Mouse (Mus musculus) forelimb bud, embryonic 11.5 days (tissue): ENCODE measurements around the gene Madd.

Source experiments
- DNase-seq: peaks from one replicate; pipeline ENCODE4 v3.0.0-alpha.2; 2012; ENCODE audit warnings: low read depth, low spot score

Madd gene

DNA sequence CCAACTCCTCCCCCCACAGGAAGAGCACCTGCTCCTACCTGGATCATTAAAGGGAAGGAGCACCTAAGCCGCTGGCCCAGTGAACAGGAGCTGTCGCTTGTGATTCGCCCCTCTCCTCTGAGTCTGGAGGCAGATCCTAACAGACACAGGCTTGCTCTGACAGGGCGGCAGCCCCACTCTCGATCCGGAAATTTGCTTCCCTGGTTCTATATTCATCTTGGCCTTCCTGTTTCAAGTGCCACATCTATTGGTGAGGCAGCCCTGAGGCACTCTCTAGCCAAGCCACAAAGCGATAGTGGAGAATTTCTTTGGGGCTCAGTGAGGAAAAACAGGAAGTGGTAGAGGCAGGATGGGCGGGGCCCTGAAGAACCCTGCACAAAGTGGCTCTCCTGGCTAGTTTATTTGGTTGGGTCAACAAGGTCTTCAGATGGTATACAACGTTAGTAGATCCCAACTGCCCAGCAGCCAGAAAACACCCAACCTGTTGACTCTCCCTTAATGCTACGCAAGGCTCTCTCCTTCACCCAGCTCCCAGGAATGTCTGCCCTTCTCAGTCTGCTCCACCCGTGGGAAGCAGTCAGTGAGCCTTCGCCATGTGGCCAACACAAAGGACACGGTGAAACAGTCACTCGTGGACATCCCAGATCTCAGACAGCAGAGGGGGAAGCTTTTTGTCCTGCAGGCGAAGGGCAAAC is at the start of gene Madd:
Gene Madd (minus strand): TSS at position 127 of the 695 bp plus-strand sequence.
- DNase-seq: no peak

DNA sequence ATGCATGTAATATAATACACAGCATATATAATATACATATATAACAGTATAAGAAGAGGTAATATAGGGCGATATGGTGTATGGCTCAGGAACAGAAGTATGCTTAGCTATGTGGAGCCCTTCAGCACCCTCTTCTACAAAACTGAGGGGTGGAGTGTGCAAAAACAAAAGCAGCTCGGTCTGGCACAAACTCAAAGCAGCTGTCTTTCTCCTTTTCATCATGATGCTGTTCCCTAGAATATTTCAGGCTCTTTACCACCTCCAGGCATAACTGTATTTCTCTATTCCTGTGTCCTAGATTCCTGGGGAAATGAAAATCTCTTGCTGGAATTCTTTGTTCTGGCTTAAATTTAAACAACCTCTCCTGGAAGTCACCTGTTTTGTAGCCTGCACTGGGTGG is 46.1 kb upstream of the Madd start:
- DNase-seq: no peak

DNA sequence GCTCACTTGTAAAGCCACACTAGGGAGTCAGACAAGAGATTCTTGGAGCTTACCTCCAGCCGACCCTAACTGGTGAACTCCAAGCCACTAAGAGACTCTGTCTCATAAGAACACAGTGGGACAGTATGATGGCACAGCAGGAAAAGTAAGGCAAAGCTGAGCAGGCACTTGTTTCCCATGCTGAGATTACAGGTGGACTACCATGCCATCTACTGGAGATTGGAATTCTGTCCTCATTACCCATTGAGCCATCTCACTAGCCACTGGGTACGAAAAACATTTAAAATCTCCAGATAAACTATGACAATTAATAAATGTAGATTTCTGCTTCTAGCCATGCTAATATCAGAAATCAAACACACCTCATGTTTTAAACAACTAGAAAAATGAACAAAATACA is 40.0 kb upstream of the Madd start:
- no peak for DNase-seq

- no peak for DNase-seq
Observed at GRCm38 (mm10) chr2:91220501-91220900, 36.9 kb upstream of the Madd start.

DNA sequence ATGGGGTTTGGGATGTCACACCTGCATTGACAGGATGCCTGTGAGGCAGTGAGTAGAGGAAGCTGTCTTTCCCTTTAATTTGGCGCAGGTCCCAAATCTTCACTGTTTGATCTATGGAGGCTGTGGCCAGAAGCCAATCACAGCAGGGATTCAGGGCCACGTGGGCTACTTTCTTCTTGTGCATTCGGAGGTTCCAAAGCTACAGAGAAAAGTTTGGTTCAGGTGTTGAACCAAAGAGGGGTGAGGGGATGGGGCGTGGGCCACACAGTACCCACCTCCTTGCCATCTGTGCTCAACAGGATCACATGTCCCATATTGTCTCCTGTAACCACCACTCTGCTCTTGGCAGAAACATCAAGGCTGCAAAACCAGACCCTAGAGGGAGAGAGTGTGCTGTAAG is 33.4 kb upstream of the Madd start:
- DNase-seq: no peak

DNA sequence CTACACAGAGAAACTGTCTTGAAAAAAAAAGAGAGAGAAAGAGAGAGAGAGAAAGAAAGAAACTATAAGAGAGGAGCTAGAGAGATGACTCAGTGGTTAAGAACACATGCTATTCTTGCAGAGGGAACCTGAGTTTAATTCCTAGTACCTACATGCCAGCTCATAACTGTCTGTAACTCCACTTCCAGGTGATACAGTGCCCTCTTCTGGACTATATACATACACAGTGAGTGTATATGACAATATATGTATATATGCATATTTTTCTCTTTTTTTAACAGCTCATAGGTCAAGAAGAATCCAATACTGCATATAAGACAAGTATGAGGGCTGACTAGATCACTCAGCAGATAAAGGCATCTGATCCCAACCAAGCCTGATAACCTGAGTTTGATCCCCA is 29.7 kb upstream of the Madd start:
- no peak for DNase-seq

DNA sequence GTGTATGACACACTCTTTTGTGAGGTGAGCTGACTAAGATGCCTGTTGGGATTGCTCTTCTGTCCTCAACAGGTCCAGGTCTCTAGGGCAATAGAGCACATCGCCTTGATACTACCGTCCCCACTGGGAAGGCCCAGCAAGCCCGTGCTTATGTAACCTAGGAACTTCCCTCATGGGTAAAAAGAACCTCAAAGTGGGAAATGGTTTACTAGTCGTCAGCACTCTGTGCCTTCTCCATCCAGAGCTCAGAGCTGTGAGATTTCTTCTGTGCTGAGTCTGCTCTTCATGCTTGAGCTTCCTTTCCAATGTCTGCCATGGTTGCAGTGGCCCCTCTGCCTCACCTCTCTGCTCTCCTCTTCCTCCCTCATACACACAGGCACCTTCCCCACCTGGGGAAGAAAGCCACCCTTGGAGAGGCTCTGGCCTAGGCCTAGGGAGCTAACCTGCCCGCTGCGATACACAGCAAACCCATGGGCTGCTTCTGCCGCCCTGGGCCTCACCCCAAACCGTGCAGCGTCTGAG is 22.7 kb upstream of the Madd start:
- DNase-seq: no peak

GRCm38 (mm10) chr2:91202972-91203656 is 19.5 kb upstream of the Madd start:
- no peak for DNase-seq

GRCm38 (mm10) chr2:91202222-91202971 is 18.8 kb upstream of the Madd start, which contains the start of the genes Nr1h3 and Acp2:
TSS of gene Nr1h3 (minus strand) at chr2:91202834.
TSS of gene Acp2 (plus strand) at chr2:91202885.
- peak; percentile 97 for DNase-seq

GRCm38 (mm10) chr2:91198888-91199287 is 15.3 kb upstream of the Madd start:
- DNase-seq: no peak

DNA sequence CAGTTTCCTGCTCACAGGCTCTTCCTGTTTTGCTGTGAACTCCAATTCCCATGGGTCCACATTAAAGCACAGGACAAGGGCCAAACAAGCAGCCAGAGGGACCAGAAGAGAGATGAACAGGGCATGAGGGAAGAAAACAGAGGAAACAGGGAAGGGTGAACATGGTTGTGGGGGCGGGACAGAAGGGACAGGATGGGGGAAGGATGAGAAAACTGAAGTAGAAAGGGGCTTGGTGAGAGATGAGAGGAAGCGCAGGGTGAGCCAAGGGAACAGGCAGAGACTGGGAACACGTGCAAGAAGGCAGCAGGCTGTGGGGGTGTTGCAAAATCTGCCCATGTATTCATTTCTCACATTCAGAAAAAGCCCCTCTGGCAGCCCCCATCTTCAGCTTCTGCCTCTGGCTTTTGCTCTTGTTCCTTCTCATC is 13.0 kb upstream of the Madd start:
- DNase-seq: no peak

GRCm38 (mm10) chr2:91194624-91195332 is 11.1 kb upstream of the Madd start:
- DNase-seq: peak; percentile 63

- DNase-seq: no peak
Observed at GRCm38 (mm10) chr2:91190501-91190900, 6.9 kb upstream of the Madd start.

- no peak for DNase-seq
Observed at GRCm38 (mm10) chr2:91187431-91187830, 3.8 kb upstream of the Madd start.

GRCm38 (mm10) chr2:91186208-91186607 is 2.6 kb upstream of the Madd start:
- no peak for DNase-seq

DNA sequence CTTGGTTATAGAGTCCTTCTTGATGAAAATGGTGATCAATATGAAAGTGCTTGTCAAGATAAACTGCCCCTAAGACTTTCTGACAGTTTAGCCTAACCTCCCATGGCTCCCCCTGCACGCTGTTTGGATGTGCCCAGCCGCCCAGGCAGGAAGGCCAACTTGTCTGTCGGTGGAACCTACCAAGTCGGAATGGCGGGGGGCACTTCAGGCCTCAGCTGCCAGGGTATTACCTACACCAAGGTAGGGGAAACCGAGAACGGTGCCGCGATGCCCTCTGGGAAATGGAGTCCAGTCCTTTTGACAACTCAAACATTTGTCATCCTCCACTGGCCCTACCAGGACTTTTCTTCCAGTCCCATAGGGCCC is 506 bp downstream of the Madd start:
- peak; percentile 96 for DNase-seq

DNA sequence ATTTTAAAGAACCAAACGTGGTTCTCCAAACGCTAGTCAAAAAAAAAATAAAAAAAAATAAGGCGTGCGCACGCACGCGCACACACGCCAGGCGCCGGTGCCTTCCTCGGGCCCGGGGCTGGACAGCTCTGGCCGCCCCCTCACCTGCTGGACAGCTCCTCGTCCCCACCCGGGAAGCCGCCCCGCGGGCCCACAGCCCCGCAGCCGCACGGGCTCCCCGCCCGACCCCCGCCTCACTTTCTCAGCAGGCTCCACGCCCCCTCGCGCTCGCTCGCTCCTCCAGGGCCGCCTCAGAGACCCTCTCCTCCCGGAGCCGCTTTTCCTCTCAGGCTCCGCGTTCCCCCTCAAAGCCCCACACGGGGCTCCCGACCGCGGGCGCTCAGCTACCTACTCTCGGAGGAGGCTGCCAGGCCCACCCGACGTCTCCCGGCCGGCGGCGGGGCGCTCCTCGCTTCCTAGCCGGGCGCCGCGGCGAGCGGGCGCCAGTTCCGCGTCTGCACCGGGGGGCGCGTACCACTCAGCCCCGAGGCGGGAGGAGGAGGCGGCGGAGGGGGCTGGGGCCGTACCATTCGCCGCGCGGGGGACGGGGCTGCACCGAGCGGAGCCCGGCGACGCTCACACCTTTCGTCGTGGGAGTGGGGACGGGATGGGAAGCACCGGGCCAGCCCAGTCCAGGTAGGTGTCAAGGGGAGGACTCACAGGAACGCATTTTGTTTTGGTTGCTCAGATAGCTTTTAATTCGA is 1.1 kb downstream of the Madd start:
- DNase-seq: no peak

- no peak for DNase-seq
Observed at GRCm38 (mm10) chr2:91182016-91182404, 1.6 kb downstream of the Madd start.

- no peak for DNase-seq
Observed at GRCm38 (mm10) chr2:91180706-91181105, 2.9 kb downstream of the Madd start.

DNA sequence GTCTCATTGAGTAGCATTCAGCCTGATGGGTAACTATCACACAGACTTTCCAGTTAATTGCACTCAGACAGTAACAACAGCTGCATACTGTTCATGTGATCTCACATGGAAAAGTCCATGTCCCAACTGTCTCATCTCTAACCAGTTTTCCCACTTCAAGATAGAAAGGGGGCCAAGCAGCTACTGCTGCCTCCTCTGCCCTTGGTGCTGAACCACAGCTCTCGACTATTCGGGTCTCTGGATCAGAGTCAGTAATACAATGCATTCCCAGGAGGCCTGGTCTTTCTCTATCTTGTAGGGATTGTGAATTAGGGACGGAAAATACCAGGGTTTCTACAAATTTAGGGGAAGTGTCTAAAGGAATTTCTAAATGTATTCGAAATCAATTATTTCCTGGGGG is 3.8 kb downstream of the Madd start:
- no peak for DNase-seq

- no peak for DNase-seq
Observed at GRCm38 (mm10) chr2:91176234-91176633, 7.4 kb downstream of the Madd start.
